Mouse (Mus musculus): ENCODE measurements at regions not wholly inside any gene's neighbourhood (a gene's known extent, or its start where the extent isn't known, plus 50 kb on each side); places are given as distances from the start of the nearest gene placed in this dataset.

GRCm38 (mm10) chr9:85052526-85052925 is 260.0 kb upstream of the Gm11114 start:
- Histone ChIP-seq H3K27me3 (replicated peaks; ENCODE audit: insufficient read depth, low read length) (no peaks in the 10 kb centered on the region), H3K27ac (ENCODE audit: low read length) (no peak overlapping the region), H3K9me3 (ENCODE audit: low read length) (no peaks in the 10 kb centered on the region), H3K4me2 (replicated peaks; ENCODE audit: low read depth, low read length) (no peak overlapping the region), H3K9ac (replicated peaks; ENCODE audit: low read depth) (no peak overlapping the region), H3K4me1 (ENCODE audit: insufficient read depth, low read depth, low read length) (no peaks in the 10 kb centered on the region), H3K4me3 (ENCODE audit: low read depth, low read length) (no peak overlapping the region), H3K36me3 (ENCODE audit: insufficient read depth, low read length) (no peaks in the 10 kb centered on the region)
- no peak for ATAC-seq
- no peak for DNase-seq (ENCODE audit: low spot score)
- WGBS: 66% methylated on average over 4 of the region's 4 CpGs
- TF ChIP-seq CTCF (IDR thresholded peaks at IDR 0.05): no peak
- TF ChIP-seq EP300 (IDR thresholded peaks at IDR 0.05): no peak

- H3K27ac ChIP-seq (ENCODE audit: low read length): no peak overlapping the region
- no peak overlapping the region for H3K9ac ChIP-seq (replicated peaks; ENCODE audit: low read depth)
- ATAC-seq (no peak), DNase-seq (ENCODE audit: low spot score) (peak; percentile 4)
- H3K4me3 ChIP-seq (ENCODE audit: low read depth, low read length): no peak overlapping the region
- H3K36me3 ChIP-seq (ENCODE audit: insufficient read depth, low read length): no peaks in the 10 kb centered on the region
- H3K9me3 ChIP-seq (ENCODE audit: low read length): no peaks in the 10 kb centered on the region
- no peak for TF ChIP-seq EP300 (IDR thresholded peaks at IDR 0.05)
- TF ChIP-seq CTCF (IDR thresholded peaks at IDR 0.05): no peak
- WGBS: 30% methylated on average over 5 of the region's 5 CpGs
- H3K4me1 ChIP-seq (ENCODE audit: insufficient read depth, low read depth, low read length): no peaks in the 10 kb centered on the region
- no peak overlapping the region for H3K4me2 ChIP-seq (replicated peaks; ENCODE audit: low read depth, low read length)
- H3K27me3 ChIP-seq (replicated peaks; ENCODE audit: insufficient read depth, low read length): no peaks in the 10 kb centered on the region
Observed at GRCm38 (mm10) chr9:85079975-85080374, 232.6 kb upstream of the Gm11114 start.

DNA sequence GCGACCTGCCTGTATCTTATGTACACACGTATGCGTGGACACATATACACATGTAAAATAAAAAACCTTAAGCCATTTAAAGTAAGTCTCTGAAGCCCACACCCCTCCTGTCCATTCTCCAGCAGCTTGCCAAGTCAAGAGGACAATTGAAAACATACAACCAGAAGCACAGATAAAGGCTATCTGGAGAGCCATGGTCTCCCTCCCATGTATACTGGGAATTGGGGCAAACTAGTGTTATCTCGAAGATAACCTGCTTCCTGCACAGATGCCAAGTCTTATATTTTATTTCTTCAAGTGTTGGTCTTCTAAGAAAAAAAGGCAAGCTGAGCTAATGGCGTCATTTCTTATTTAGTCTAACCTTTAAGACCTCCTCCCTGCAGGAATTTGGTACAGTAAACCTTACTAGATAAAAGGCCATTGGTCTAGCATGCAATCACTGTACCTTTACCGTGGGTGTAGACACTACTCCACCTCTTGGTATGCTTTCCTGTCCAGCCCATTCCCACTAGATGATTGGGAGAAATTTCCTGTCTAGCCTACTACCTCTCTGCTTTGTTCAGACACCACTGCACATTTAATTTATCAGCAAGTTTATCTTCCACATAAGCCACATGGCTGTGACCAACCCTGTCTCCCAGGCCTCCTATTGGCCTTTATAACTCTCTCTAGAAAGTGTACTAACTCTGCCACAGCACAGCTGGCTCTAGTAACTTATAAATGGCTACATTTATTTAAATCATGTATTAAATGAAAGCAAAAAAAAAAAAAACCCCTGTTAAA is 223.8 kb upstream of the Gm11114 start:
- Histone ChIP-seq H3K4me3 (ENCODE audit: low read depth, low read length) (no peak overlapping the region), H3K27me3 (replicated peaks; ENCODE audit: insufficient read depth, low read length) (no peaks in the 10 kb centered on the region), H3K4me1 (ENCODE audit: insufficient read depth, low read depth, low read length) (no peaks in the 10 kb centered on the region), H3K9me3 (ENCODE audit: low read length) (no peaks in the 10 kb centered on the region), H3K4me2 (replicated peaks; ENCODE audit: low read depth, low read length) (no peak overlapping the region), H3K36me3 (ENCODE audit: insufficient read depth, low read length) (no peaks in the 10 kb centered on the region), H3K9ac (replicated peaks; ENCODE audit: low read depth) (no peak overlapping the region), H3K27ac (ENCODE audit: low read length) (no peak overlapping the region)
- 64% methylated on average over 6 of the region's 6 CpGs for WGBS
- DNase-seq (ENCODE audit: low spot score) (no peak), ATAC-seq (no peak)
- TF ChIP-seq CTCF (IDR thresholded peaks at IDR 0.05) (no peak), EP300 (IDR thresholded peaks at IDR 0.05) (no peak)

GRCm38 (mm10) chr9:85090297-85090696 is 222.3 kb upstream of the Gm11114 start:
- H3K9ac ChIP-seq (replicated peaks; ENCODE audit: low read depth): no peak overlapping the region
- H3K9me3 ChIP-seq (ENCODE audit: low read length): no peaks in the 10 kb centered on the region
- no peak overlapping the region for H3K4me3 ChIP-seq (ENCODE audit: low read depth, low read length)
- H3K4me1 ChIP-seq (ENCODE audit: insufficient read depth, low read depth, low read length): no peaks in the 10 kb centered on the region
- no peaks in the 10 kb centered on the region for H3K36me3 ChIP-seq (ENCODE audit: insufficient read depth, low read length)
- 57% methylated on average over 10 of the region's 10 CpGs for WGBS
- peak; percentile 9 for DNase-seq (ENCODE audit: low spot score)
- no peak for TF ChIP-seq EP300 (IDR thresholded peaks at IDR 0.05)
- no peak for TF ChIP-seq CTCF (IDR thresholded peaks at IDR 0.05)
- H3K27me3 ChIP-seq (replicated peaks; ENCODE audit: insufficient read depth, low read length): no peaks in the 10 kb centered on the region
- H3K27ac ChIP-seq (ENCODE audit: low read length): no peak overlapping the region
- no peak for ATAC-seq
- no peak overlapping the region for H3K4me2 ChIP-seq (replicated peaks; ENCODE audit: low read depth, low read length)

DNA sequence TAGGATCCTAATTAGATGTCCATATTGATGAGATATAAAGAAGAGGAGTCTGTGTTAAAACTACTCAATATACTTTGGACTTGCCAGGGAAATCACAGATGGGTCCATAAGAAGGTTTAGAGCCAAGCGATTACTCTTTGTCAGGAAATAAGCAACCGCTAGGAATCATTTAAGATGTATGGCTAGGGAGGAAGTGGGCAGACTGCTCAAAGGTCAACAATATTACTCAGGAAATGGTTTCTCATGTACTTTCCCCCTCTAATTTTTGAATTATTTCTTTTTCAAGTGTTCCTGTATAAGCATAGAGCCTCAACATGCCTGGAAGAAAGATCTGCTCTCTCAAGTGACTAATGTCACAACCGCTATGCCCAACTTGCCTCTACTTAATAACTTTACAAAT is 217.3 kb upstream of the Gm11114 start:
- 75% methylated on average over 3 of the region's 3 CpGs for WGBS
- Histone ChIP-seq H3K4me3 (ENCODE audit: low read depth, low read length) (no peak overlapping the region), H3K27ac (ENCODE audit: low read length) (no peak overlapping the region), H3K36me3 (ENCODE audit: insufficient read depth, low read length) (no peaks in the 10 kb centered on the region), H3K4me1 (ENCODE audit: insufficient read depth, low read depth, low read length) (no peaks in the 10 kb centered on the region), H3K27me3 (replicated peaks; ENCODE audit: insufficient read depth, low read length) (no peaks in the 10 kb centered on the region), H3K9ac (replicated peaks; ENCODE audit: low read depth) (no peak overlapping the region), H3K4me2 (replicated peaks; ENCODE audit: low read depth, low read length) (no peak overlapping the region), H3K9me3 (ENCODE audit: low read length) (no peaks in the 10 kb centered on the region)
- TF ChIP-seq CTCF (IDR thresholded peaks at IDR 0.05): no peak
- no peak for TF ChIP-seq EP300 (IDR thresholded peaks at IDR 0.05)
- ATAC-seq: no peak
- no peak for DNase-seq (ENCODE audit: low spot score)

GRCm38 (mm10) chr9:85096520-85096919 is 216.1 kb upstream of the Gm11114 start:
- no peak for TF ChIP-seq EP300 (IDR thresholded peaks at IDR 0.05)
- TF ChIP-seq CTCF (IDR thresholded peaks at IDR 0.05): no peak
- Histone ChIP-seq H3K27me3 (replicated peaks; ENCODE audit: insufficient read depth, low read length) (no peaks in the 10 kb centered on the region), H3K9ac (replicated peaks; ENCODE audit: low read depth) (no peak overlapping the region), H3K9me3 (ENCODE audit: low read length) (no peaks in the 10 kb centered on the region), H3K4me1 (ENCODE audit: insufficient read depth, low read depth, low read length) (no peaks in the 10 kb centered on the region), H3K27ac (ENCODE audit: low read length) (no peak overlapping the region), H3K4me3 (ENCODE audit: low read depth, low read length) (no peak overlapping the region), H3K4me2 (replicated peaks; ENCODE audit: low read depth, low read length) (no peak overlapping the region), H3K36me3 (ENCODE audit: insufficient read depth, low read length) (no peaks in the 10 kb centered on the region)
- ATAC-seq: no peak
- DNase-seq (ENCODE audit: low spot score): no peak
- WGBS: 71% methylated on average over 4 of the region's 4 CpGs

All from lung, postnatal 0 days (tissue).